Mouse (Mus musculus): ENCODE data around the gene Alkbh2.

Alkbh2 gene

DNA sequence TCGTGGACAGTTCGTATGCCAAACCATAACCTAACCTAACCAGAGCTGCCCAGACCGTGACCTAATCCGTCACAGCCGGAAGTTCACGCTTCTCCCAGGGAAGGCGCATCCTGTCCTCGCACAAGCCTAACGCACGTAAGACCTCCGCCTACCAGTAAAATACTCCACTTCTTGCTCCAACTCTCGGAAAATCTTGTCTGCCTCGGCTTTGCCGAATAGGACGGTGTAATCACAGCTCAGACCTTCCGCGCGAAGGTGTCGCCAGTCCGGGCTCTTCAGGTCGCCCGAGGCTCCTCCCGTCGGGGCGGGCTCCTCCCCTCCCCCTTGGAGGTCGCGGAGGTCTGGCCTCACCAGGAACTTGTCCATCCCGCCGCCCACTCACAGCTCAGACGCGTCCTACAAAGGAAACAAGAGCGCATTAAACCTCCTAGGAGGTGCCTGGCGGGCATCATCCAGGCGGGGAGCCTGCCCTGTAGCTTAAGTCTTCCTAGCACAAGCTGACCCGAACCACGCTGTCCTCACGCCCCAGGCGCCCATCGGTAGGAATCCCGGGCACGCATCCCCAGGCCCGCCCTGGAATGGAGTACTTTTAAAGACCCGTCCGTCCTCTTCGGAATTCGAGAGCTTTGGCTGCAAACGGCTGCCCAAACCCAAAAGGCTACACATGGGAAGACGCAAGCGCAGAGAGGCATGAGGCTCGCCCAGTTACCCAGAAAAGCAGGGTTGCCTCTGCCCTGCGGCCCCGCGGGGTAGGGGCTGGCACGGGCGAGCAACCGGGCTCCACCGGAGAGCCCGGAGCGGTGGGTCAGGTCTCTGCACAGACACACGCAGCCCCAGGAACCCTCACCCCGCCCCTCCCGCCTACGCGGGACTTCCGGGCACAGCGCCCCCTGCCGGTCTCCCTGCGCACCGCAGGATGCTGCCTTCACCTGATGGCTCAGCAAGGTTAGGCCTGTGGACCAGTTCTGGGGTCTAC lies at the start of gene Alkbh2:
TSS of gene Alkbh2 (minus strand) at position 845 of the 976 bp plus-strand sequence.
- DNase-seq, result peak; percentile 95 to 96

- no peak for DNase-seq
Observed at GRCm38 (mm10) chr5:114176548-114177400, 48.8 kb upstream of the Alkbh2 start.

GRCm38 (mm10) chr5:114175596-114176171 lies 47.7 kb upstream of the Alkbh2 start:
- peak; percentile 37 to 38 for DNase-seq

GRCm38 (mm10) chr5:114174639-114175038 lies 46.6 kb upstream of the Alkbh2 start:
- DNase-seq, result no peak

DNA sequence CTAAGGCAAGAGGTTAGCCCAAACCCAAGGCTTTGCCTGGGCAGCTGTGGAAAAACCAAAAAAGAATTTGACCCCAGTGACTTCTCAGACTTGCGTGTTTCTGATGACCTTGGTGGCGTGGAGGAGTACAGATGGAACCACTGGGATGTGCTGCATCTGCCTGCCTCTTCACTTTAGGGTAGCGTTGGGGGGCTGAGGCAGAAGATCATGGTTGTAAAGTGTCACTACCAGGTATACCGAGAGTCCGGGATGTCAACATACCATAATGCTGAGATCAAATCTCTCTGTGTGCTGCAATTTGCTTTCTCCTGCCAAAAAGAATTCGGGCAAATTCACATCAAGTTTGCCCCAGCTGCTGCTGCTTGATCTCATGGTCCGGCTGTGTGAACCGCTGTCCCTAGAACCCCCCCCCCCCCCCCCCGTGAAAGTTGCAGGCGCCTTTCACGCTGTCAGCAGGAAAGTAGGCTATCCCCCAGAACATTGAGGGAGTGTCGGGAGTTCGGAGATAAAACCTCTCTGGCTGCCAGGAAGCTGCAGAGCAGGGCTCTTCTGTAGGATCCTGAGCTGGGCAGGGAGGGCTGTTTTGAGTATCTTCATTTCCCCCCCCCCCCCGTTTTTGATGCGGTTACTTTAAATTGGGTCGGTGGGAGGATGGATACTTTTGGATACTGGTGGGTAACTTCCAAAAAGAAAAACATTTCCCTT lies 46.0 kb upstream of the Alkbh2 start:
- no peak for DNase-seq

GRCm38 (mm10) chr5:114173458-114173857 lies 45.4 kb upstream of the Alkbh2 start:
- DNase-seq, result no peak

- no peak for DNase-seq
Observed at GRCm38 (mm10) chr5:114172936-114173335, 44.9 kb upstream of the Alkbh2 start.

- DNase-seq, result no peak
Observed at GRCm38 (mm10) chr5:114170345-114170744, 42.3 kb upstream of the Alkbh2 start.

GRCm38 (mm10) chr5:114163117-114163696 lies 35.2 kb upstream of the Alkbh2 start:
- DNase-seq, result no peak

DNA sequence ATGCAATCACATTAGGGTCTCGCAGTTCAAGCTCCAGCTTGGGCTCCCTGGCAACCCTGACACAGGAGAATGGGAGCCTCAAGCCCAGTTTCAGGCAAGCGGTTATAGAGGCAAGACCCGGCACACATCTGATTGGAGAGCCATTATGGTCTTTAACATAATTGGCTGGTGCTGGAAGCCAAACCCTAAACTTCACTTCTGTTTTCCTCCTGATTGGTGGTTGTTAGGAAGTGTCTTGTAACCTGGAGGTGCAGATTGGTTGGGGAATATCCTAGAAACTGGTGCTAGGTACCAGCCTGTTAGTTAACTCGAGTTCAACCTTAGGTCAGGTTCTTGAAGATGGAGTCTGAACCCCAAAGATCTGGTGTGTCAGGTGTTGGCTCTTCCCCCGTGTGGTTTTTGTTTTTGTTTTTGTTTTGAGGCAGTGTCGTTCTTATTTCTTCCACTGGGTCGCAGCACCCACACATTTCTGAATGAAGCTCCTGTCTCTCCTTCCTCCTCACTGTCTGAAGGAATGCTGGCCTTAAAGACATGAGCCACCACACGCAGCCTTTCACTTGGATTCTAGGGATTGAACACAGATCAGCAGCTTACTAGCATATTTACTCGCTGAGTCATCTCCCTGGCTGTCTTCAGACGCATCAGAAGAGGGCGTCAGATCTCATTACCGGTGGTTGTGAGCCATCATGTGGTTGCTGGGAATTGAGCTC lies 34.2 kb upstream of the Alkbh2 start:
- DNase-seq, result no peak

DNA sequence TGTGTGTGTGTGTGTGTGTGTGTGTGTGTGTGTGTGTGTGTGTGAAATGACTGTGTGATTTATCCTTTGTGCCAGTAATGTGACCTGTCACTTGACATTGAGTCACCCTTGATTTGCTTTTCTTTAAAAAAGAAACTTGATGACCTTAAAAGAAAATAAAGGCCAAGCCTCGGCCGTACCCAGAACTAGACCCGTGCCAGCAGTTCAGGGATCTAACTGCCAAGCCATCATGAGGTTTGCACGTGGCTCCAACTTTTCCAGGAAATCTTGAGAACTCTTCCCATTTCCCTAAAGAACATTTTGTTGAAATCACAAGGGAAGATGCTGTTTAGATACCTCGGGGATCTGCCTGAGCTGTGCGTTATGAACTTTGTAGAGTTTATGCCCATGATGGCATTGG lies 33.4 kb upstream of the Alkbh2 start:
- DNase-seq, result no peak

DNA sequence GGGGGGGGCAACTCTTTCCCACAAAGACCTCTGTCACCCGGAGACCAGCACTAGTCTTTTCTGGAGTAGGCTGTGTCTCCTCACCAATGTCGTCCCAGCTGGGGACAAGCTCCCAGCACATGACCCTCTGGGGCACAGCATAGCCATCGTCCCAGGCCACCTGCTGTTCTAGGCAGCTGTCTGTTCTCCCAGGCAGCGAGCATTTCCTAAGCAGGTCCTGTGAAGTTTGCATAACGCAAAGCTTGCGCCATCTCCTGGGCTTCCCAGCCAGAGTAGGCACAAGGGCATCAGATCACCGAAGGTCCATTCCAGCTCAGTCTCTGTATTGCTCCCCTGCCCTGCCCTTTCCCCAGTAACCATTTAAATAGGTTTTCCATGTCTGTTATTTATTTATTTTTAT lies 29.2 kb upstream of the Alkbh2 start:
- DNase-seq, result no peak

DNA sequence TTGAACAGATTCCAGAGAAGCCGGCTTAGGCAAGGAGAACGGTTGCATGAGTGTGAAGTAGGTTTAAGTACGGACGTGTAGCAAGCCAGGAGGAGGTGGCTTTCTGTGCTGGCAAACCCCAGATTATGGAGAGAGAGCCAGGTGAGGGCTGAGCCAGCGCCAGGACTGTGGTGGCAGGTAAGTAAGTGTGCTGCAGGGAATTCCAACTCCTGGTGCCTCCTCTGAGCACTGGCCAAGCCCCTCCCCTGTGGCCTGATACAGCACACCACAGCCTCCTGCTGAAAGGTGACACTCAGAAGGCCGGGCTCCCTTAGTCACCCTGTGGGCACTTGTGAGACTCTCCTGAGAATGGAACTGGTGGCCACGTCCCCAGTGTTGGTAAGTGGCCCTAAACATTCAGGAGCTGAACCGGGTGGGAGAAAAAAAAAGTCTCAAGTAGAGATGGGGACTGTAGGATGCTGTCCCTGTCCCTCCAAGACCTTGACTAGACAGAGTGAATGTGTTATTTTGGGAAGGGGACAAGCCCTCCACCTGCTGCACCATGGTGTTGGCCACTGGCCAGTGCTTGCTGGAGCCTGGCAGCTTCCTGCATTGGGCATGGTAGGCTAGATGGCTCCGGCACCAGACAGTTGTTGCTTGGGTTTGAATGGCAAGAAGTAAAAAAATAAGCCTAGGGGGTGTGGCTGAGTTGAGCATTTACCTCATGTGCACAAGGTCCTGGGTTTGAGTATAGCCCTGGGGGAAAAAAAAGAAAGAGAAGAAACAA lies 27.3 kb upstream of the Alkbh2 start:
- no peak for DNase-seq

DNA sequence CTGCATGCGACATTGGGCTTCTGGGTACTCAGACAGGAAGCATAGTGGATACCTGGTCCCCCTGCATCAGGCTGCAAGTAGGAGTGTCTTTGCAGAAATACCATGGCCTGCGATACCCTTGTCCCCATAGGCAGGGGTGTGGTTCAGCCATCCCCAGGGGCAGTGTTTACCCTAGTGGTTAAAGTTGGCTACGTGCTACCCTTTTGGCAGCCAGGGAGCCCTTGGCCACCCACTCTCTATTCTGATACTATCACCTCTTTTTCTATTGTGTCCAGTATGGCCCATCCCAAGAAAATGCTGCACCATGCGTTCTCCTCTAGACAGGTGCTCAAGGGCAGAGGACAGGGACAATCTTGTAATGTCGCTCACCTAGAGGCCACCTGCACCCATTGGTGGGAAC lies 26.7 kb upstream of the Alkbh2 start:
- no peak for DNase-seq

- DNase-seq, result peak; percentile 5 to 7
Observed at GRCm38 (mm10) chr5:114153490-114153889, 25.5 kb upstream of the Alkbh2 start.

GRCm38 (mm10) chr5:114152359-114153092 lies 24.5 kb upstream of the Alkbh2 start:
- DNase-seq, result no peak

DNA sequence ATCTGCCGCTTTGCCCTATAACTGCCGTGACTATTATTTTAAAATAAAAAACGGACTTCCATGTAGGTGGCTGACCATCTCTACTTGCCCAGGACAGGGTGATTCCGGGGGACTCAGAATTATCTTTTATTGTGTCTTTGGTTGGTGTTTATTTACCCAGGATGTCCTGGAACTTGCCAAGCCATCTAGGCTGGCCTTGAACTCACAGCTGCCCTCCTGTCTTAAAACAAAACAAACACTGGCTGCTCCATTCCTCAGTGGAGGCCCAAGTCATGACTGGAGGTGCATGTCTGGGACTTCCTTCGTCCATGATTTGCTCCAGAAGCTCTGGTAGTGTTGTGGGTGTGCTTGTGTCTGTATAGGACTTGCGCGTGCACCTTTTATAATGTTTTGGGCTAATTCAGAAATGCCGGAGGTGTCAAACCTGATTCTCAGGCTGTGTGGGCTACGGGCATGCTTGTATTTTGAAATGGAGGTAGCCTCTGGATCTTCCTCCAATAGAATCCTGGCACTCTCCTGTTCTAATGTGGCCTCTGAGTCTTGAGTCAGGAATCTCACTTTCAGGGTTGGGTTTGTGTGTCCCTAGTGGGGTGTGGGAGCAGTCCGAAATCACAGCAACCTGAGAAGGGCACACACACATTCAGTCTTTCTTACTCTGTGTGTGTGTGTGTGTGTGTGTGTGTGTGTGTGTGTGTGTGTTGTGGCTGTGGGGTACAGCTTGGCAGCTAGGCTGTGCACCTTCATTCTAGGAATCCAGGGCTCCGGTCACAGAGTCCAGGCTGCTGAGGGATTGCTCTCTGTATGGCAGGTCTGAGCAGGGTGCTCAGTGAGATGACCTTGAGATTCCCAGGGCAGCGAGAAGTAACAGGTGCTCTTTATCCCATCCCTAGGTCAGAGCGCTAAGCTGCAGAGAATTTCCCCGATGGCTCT lies 19.3 kb upstream of the Alkbh2 start:
- DNase-seq, result no peak

GRCm38 (mm10) chr5:114146028-114146888 lies 18.2 kb upstream of the Alkbh2 start, which contains the start of gene Acacb:
TSS of gene Acacb (plus strand) at chr5:114146535.
- DNase-seq, result no peak

All from B cell, adult 2 months (primary cell).